Mouse (Mus musculus) skeletal muscle tissue, adult 2 months (tissue): Measurements from ENCODE around the gene Nox3.
A peak's percentile ranks its signal among the peaks of the same experiment; 100 is the strongest.

Source experiments
- DNase-seq: peaks from one replicate; pipeline ENCODE4 v3.0.0-alpha.2; 2012; ENCODE audit warnings: low read depth, low spot score

Nox3 gene

DNA sequence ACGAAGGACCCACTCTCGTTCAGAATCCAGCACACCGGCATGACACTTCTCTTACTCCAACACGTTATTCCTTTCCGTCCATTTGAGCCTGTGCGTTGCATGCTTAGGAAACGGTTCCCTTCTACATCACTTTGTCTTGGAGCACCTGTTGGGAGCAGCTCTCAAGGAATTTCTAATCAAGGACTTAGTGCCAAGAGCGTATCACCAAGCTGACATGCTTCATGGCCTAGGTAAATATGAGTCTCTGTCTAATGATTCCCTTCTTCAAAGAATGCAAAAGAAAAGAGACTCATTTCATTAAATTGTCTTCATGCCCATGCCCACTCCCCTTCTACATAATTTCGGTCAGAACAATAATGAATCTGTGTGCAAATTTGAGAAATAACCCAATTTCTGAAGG, at the start of gene Nox3:
Nox3 (minus strand) TSS at position 101 of the 400 bp plus-strand sequence.
- no peak for DNase-seq

DNA sequence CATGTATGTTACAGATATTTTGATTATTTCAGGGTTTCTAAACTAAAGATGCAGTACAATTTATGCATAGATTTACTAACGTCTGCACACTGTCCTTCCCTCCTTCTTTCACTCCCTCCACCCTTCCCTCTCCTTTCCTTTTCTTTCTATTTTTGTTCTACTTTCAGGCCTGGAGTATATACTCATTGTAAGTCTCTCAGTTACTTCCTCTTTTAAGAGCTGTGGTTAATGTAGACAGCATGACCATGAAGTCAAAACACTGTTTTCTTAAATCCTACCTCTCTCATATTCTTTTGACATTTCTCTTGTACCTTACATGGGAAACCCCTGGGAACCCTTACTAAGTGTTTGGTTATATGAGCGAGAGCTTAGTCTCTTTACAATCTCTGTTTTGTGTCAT, 48.3 kb upstream of the Nox3 start:
- no peak for DNase-seq

DNA sequence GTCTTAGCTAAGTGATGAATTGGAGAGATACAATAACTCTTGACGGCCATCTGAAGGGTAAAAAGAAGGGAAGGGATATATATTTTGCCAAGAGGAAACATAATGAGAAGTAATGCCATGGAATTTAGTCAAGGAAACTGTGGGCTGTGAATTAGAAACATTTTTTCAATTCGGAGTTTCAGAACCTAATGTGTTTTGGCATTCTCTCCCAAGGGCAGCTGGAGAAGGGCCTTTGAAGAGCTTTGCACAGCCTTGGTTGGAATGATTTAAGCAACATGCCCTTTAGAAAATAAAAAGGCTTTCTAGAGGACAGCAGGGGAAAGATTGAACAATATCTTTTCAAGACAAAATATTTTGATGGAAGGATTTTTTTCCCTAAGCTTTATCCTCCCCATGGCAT, 40.9 kb upstream of the Nox3 start:
- no peak for DNase-seq

GRCm38 (mm10) chr17:3734286-3734685, 38.2 kb upstream of the Nox3 start:
- DNase-seq = no peak

- no peak for DNase-seq
Observed at GRCm38 (mm10) chr17:3705350-3705930, 9.4 kb upstream of the Nox3 start.

GRCm38 (mm10) chr17:3702320-3702719, 6.3 kb upstream of the Nox3 start:
- no peak for DNase-seq

DNA sequence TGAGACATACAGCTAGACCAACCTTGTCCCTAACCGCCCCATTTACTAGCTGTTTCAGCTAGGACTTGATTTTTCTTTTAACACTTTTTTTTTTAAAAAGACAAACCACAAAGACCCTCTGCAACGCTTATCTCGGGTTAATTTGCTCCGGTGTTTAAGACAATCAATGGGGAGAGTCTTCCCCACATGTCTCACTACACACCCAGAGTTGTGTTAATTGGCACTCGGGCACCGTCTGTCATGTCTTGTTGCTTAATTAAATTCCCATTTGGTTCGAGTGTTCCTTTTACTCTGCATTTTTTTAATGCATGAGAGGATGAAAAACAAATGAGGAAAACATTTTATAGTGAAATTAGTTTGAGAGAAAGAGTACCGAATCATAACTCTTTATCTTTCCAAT, 3.2 kb downstream of the Nox3 start:
- no peak for DNase-seq

DNA sequence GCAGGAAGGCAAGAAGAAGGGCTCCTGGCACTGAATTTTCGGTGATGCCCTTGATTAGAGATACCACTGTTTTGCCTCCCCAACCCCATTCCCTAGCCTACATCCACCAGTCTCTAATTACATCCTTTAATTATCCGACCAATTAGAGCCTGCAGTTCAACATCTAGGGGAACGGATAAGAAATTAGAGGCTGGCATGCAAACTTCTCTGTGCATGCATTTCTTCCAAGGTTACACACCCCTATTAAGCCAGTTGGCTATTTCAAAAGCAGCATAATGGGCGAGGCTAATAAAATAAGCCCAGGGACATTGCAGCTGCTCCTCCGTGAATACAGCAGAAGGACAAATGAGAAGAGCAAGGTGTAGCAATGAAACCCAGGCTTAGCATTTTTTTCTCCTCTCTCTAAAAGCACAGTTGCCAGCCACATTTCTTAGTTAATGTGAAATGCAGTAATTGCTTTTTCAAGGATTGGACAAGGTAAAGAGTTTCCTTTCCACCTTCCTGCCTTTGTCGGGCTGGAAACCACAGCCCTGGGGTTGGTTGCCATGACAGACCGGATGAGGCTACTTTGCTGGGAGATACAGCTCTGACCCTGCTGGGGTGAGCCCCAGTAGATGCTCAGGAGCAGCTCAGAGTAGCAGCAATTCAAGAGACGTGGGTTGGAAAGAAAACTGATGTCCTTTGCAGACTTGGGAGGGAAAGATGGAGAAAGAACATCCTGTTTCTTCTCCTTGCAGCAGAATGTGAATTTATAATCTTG, 5.4 kb downstream of the Nox3 start:
- no peak for DNase-seq

DNA sequence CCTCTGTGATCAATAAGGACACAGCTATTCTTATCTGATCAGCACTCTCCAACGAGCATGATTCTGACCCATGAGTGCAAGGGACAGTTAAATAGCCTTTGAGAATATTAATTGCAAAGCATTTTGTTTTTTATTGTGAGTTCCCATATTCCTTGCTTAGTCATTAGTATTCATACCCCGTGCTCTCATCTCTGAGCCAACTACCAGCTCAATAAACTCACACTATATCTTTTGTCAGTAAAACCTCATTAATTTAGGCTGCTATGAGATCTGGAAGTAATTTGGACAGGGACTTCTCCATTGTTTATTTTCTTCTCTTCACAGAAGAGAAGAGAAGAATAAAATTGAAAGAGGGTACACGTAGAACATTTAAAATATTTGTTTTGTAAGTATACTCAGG, 12.4 kb downstream of the Nox3 start:
- no peak for DNase-seq

- no peak for DNase-seq
Observed at GRCm38 (mm10) chr17:3669226-3669625, 26.8 kb downstream of the Nox3 start.

- DNase-seq = no peak
Observed at GRCm38 (mm10) chr17:3667287-3667686, 28.8 kb downstream of the Nox3 start.

- no peak for DNase-seq
Observed at GRCm38 (mm10) chr17:3665321-3665720, 30.7 kb downstream of the Nox3 start.

DNA sequence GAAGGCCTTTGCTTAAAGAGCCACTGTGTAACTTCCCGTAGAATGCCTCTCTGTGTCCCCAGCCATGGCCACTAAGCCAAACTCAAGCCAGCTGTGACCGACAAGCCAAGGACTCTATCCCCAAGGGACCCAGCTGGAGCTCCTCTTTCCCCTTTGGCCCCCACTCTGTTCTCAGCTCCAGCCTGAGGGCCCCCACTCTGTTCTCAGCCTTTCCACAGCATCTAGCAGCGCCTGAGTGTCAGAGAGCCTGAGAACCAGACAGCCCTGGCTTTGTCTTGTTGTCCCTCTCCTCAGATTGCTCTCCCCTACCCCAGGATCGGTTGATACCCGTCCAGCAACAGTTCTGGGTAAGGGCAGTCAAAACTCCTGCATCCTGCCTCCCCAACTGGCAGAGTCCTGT, 36.6 kb downstream of the Nox3 start:
- DNase-seq = no peak

DNA sequence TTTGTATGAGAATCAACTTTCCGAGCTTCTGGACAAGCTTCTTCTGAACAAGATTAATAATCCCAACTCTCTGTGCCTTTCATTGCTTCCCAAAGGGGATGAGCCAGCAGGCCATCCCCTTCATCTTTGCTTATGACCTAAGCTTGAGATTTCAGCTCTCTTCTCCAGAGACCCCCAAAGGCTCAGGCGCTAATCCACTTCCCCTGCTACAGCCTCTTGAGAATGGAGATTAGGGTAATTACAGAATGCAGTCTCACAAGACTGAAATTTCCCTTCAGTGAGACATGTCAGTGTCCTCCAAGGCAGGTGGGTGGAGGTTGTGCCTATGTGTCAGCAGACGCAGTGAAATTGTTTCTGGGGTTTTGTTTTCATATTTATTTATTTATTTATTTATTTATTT, 45.7 kb downstream of the Nox3 start:
- no peak for DNase-seq

DNA sequence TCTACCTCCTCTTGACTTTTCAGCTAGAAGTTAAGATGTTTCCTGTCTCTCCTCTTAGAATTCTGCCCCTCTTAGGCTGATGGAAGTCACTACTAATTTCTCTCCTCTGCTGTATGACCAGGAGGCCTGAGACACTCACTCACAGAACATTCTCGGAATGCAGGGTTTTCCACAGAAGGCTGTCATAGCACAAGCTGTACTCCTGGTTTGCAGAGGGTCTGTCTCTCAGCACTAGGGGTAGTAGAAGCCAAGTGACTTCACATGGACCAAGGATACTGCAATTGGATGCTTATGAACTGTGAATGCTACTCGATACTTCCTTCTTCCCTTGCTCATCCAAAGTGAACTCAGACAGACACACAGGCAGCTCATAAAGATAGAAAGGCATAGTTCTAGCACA, 52.5 kb downstream of the Nox3 start:
- DNase-seq = no peak

DNA sequence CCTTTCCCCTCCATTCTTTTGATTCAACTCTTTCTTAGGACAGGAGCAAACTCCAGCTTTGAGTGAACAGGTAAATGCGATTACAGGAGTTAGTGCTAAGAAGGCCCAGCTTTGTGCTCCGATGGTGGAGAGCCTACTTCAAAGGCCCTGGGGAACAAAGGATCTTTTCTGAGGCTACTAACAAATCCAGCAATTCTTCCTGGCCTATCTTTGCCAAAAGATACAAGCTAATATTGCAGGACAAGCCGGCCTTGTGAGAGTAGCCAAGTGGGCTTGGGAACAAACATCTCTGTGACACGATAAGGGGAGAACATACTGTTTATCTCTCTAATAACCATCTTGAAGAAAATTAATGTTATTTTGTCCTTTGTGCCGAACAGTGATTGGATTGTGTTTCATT, 54.6 kb downstream of the Nox3 start:
- peak; percentile 3 for DNase-seq

DNA sequence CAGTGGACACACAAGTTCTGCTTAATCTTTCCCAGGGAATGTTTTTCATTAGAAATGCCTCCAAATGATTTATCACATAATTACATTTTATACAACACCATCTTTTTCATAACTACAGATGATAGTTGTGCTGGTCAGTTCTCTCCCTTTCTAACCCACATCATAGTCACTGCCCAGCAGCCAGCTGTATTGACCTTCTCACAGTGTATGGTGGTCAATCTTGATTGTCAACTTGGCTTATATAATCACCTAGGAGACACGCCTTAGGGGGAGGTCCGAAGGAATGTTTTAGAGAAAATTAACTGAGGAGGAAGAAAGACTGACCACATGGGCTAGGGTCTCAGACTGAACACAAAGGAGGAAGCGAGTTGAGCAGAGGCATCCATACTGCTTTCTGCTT, 57.3 kb downstream of the Nox3 start:
- no peak for DNase-seq

DNA sequence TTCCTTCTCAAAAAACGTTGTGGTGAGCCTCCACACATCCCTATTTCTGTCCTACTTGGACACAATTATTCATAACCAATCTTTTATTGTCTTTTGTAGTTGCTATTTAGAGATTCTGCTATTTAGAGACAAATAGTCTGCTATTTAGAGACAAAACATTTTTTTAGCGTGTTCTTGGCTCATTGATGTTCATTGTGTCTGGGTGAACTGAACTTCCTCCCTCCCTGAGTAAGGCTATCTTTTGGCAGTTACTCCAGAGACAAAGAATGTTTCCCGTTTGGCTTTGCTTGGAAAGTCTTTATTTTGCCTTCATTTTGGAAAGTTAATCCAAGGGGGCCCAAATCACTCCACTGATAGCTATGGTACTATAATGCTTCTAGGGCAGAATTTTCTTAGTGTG, 63.6 kb downstream of the Nox3 start:
- DNase-seq = no peak

DNA sequence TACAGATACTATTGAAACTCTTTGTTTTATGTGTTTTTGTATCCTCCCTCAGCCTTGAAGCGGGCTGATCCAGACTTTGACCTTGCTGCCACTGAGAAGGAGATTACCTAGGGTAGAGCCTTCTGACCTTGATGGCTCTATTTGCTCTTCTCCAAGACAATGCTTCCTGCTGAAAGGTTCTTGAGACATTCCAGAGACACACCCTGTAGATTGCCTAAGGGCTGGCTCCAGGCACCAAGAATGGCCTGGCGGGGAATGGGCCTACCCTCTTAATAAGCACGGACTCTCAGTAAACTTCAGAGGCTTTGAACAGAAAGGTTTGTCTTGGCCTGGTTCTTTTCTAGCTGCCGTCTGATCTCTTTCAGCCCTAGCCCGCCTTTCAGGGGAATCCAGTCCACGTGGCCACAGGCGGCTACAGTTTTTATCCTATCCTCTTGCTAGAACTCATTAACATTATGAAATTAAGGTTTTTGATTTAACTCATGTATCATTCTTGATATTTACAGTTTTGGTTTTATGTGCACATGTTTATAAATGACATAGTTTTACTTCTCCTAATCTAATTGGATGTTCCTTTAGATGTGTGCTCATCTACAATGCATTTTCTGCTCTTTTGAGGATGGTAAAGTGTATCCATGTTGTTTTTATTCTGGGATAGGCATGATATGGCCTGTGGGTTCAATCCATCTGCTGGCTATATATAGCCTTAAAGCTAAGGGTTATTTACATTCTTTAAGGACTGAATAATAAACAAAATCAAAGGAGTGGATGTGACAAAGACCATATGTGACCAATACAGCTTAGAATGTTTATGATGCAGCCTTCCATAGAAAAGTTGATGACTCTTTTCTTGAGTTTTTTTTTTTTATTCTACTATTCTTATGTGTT, 79.5 kb downstream of the Nox3 start:
- no peak for DNase-seq

DNA sequence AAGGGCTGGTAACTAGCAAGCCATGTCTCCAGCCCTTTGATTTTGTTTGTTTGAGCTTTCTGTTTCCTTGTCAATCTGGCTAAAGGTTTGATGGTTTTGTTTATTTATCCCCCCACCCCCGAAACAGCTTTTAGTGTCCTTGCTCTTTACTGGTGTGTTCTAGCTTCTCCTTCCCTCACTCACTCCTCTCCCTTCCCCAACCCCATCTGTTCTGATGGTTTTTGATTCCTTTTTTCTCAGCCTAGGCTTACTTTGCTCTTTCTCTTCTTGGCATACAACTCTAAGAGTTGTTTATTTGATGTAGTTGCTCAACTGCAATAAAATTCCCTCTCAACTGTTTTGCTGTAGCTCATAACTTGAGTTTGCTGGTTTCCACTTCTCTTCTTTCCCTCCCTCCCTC, 80.5 kb downstream of the Nox3 start:
- no peak for DNase-seq

DNA sequence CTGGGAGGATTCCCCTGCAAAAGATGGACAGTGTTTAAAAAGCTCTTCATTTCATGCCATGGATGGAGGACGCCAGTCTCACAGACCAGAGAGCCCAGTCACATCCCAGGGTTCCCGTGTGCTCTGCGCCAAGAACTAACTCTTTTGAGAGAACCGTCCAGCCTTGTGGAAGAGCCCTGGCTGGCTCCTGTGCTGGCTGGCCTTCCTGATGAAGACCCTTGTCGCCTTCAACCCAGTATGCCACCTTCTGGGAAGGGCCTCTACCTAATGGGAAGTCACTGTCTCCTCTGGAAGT, 84.3 kb downstream of the Nox3 start:
- DNase-seq = no peak

DNA sequence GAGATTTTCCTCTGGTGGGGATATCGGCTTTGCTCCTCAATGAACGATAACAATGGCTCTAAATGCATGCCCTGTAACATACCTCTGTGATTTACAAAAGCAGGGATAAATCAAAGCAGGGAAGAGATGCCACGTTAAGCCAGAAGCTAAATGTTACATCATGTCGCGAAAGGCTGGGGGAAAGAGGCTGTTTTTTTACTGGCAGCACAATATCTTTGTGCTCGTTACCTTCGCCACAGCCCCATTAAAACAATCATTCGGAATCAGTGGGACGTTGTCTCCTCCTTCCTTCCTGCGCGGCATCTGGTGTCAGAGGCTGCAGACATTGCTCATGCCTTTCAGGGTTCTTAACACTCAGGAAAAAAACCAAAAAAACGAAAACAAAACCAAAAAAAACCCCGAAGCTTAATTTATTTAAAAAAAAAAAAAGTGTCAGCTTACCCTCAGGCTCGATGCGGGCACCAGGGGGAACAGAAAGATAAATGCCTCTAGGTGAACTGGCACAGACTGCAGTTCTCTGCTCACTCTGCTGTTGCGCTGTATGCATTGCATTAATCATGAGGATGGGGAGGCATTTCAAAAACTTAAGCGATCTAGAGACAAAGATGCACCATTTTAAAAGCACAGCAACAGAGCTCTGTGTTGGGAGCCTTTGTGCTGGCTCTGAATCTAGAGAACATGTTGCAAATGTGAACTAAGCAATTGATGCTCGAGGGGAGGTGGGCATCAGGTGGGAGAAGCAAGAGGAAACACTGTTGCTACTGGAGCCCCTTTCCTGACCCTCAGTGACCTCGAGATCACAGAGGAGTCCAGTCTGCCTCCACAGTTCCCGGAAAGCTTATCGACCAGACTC, 84.9 kb downstream of the Nox3 start:
- no peak for DNase-seq
